Mouse (Mus musculus) G1E-ER4 (cell line): Measurements from ENCODE around the gene Gm11084. TPM values are rescaled to one million over a fixed set of nuclear protein-coding genes. Genes with fewer than 3 reads are reported as not detected.

ENCODE experiments used
- GATA1 ChIP-seq: IDR thresholded peaks from one replicate; pipeline ENCODE4 v1.8.0; 2012; ENCODE audit warnings: low read length, inconsistent platforms
- polyA plus RNA-seq: library from polyadenylated mRNA; stranded (reverse); fragments of >175 nt; gene quantifications from 2 replicates; pipeline ENCODE4 v1.2.3, GENCODE M21; 2012

Gm11084 gene
- polyA plus RNA-seq, 1 experiment, result not detected

GRCm38 (mm10) chr2:73001994-73002393 is 15.5 kb upstream of the Gm11084 start:
- TF ChIP-seq GATA1, result no peak

- peak; percentile 72 for TF ChIP-seq GATA1
Observed at GRCm38 (mm10) chr2:73000194-73000593, 13.7 kb upstream of the Gm11084 start.

DNA sequence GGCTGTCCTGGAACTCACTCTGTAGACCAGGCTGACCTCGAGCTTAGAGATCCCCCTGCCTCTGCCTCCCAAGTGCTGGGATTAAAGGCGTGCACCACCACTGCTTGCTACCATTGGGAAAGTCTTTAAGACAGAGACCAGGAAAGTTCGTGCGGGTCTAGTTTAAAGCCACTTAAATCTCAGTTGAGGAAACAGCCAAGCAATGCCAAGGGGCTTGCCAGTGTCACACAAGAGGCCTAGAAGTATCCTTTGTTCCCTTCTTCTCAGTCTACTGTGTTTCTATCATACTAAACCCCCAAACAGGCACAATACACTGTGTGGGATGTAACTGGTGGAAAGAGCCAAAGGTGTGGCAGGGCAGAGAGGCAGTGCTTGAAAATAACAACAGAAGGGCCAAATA is 11.1 kb upstream of the Gm11084 start:
- TF ChIP-seq GATA1, result no peak

- no peak for TF ChIP-seq GATA1
Observed at GRCm38 (mm10) chr2:72996808-72997378, 10.4 kb upstream of the Gm11084 start.

GRCm38 (mm10) chr2:72995346-72996097 is 9.0 kb upstream of the Gm11084 start:
- no peak for TF ChIP-seq GATA1

DNA sequence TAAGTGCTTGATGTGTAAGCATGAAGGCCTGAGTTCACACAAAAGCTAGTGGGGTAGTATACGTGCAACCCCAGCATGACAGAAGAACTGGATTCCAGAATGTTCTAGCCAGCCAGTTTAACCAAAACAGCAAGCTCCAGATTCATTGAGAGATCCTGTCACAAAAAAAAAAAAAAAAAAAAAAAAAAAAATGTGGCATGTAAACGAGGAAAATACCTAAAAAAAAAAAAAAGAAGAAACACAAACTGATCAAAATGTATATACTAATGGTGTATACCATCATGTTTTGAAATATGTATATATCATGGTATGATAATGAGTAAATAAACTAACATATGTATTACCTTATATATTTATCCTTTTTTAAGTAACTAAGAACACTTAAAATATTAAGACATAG is 7.6 kb upstream of the Gm11084 start:
- no peak for TF ChIP-seq GATA1

- TF ChIP-seq GATA1, result no peak
Observed at GRCm38 (mm10) chr2:72992497-72992896, 6.0 kb upstream of the Gm11084 start.

DNA sequence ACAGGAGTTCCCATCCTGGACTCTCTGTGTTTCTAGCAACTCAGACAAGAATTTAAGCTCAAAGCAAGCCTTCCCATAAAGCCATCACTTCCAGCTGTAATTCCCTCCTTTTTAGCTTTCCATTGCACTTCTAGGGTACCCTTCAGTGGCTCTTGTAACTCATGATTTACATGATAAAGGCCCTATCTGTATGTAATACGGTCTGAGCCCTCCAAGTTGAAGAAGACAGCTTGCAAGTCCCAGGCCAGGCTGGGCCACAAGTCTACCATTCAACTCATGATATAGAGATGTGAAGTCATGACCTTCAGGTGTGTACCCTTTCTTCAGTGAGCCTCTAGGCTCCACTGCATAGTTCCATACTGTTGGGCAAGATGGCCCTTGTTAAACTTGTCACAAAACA is 1.0 kb downstream of the Gm11084 start:
- no peak for TF ChIP-seq GATA1

GRCm38 (mm10) chr2:72984806-72985205 is 1.7 kb downstream of the Gm11084 start:
- TF ChIP-seq GATA1, result no peak

- TF ChIP-seq GATA1, result no peak
Observed at GRCm38 (mm10) chr2:72983211-72983610, 3.3 kb downstream of the Gm11084 start.

DNA sequence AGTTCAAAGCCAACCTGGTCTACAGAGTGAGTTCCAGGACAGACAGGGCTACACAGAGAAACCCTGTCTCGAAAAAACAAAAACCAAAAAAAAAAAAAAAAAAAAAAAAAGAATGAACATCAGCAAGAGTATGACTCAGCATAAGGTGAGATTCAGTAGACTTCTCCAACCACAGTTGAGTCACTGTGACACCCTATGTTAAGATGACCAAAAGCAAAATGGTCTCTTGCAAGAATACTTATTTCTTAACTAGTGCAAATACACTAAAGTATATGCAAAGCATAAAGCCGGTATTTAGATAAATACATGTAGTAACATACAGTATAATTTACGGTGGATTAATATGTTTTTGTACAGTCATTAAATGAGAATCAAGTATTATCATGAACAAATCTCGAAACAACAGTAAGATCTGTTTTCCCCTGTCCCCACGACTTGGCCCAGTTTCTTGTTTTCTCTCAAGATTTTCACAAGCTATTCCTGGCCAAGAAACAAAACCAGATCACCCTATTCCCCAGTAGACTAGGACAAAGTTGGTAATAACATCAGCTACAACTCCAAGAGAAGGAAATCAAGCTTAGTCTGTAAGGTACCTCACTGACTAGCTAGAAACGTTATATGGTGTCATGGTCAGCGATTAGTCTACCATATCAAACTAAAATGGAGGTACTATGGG is 4.3 kb downstream of the Gm11084 start:
- no peak for TF ChIP-seq GATA1

GRCm38 (mm10) chr2:72981441-72982109 is 4.9 kb downstream of the Gm11084 start:
- TF ChIP-seq GATA1, result no peak

DNA sequence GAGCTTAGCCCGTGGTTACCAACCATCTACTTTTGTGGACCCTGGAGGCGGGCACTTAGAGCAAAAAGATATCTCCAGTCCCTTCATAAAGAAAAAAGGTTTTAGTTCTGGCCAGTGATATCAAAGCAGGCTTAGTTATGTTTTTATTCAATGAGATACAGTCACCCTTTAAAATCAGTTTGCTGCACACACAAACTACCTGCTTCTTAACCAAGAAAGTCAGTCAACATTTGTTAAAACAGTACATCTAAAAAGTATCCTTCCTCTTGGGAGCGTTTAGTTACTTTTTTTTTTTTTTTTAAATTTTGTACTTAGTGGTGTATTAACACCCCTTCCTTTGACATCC is 5.5 kb downstream of the Gm11084 start:
- TF ChIP-seq GATA1, result no peak

- TF ChIP-seq GATA1, result no peak
Observed at GRCm38 (mm10) chr2:72980337-72981074, 6.0 kb downstream of the Gm11084 start, which contains the start of gene Sp3. Gene Sp3, minus strand, starts transcription at chr2:72980446.

GRCm38 (mm10) chr2:72979659-72980071 is 6.9 kb downstream of the Gm11084 start:
- no peak for TF ChIP-seq GATA1
